Mouse (Mus musculus) liver, embryonic 16.5 days (tissue): ENCODE measurements around the gene Cxcl16. TPM values are rescaled to one million over a fixed set of nuclear protein-coding genes. Genes with fewer than 3 reads are reported as not detected.
A peak's percentile ranks its signal among the peaks of the same experiment; 100 is the strongest.
"Not testable (repeated sequence)": the region's sequence is repeated elsewhere in the genome, so short reads cannot be mapped to it uniquely, and the experiment has no call there.

Experiments used
- ATAC-seq: fragments of 200-750 bp; cut with Nextera tagmentation; 2 replicates; pipeline ENCODE4 v1.8.0; 2017; ENCODE audit warnings: low read depth, mild to moderate bottlenecking, moderate number of reproducible peaks, moderate library complexity
- H3K27ac ChIP-seq: fragments of 300-500 bp; sonication (generic); 2 replicates; pipeline ENCODE4 v1.5.1; 2014; ENCODE audit warnings: mild to moderate bottlenecking, low read length
- H3K27me3 ChIP-seq: fragments of 300-500 bp; sonication (generic); 2 replicates; pipeline ENCODE4 v1.6.1; 2014; ENCODE audit warnings: low read depth, low read length, mixed read lengths; ENCODE audit not compliant: control insufficient read depth, insufficient read depth
- H3K36me3 ChIP-seq: fragments of 300-500 bp; sonication (generic); 2 replicates; pipeline ENCODE4 v1.6.1; 2014; ENCODE audit warnings: mild to moderate bottlenecking; ENCODE audit not compliant: control insufficient read depth, insufficient read depth
- H3K4me1 ChIP-seq: fragments of 300-500 bp; sonication (generic); 2 replicates; pipeline ENCODE4 v1.6.1; 2014; ENCODE audit warnings: low read depth, low read length, mixed read lengths; ENCODE audit not compliant: control insufficient read depth
- H3K4me2 ChIP-seq: fragments of 300-500 bp; sonication (generic); 2 replicates; pipeline ENCODE4 v1.6.1; 2014; ENCODE audit warnings: low read depth, low read length, mixed read lengths
- H3K4me3 ChIP-seq: fragments of 300-500 bp; sonication (generic); 2 replicates; pipeline ENCODE4 v1.5.1; 2014; ENCODE audit warnings: low read depth, mild to moderate bottlenecking, low read length
- H3K9ac ChIP-seq: fragments of 300-500 bp; sonication (generic); 2 replicates; pipeline ENCODE4 v1.6.1; 2014; ENCODE audit warnings: low read depth, low read length
- H3K9me3 ChIP-seq: fragments of 300-500 bp; sonication (generic); replicated peaks from 2 replicates; pipeline ENCODE4 v1.6.1; 2016; ENCODE audit warnings: low read length; ENCODE audit not compliant: control insufficient read depth
- whole genome bisulfite sequencing: fragments of 180-500 bp; shearing (Covaris S2); extraction: QIAGEN DNeasy Blood & Tissue Kit; methylation state at CpG from one replicate; pipeline ENCODE4 v1.1.7; 2014; ENCODE audit not compliant: insufficient replicate concordance; 5-methylcytosine and 5-hydroxymethylcytosine counted together
- polyA plus RNA-seq: library from polyadenylated mRNA; unstranded; fragments of >200 nt; fragmentation: Nextera tagmentation; extraction: Ambion mirVana; gene quantifications from 2 replicates; pipeline ENCODE4 v1.2.1, GENCODE M21; 2015

The Cxcl16 gene
- polyA plus RNA-seq, 1 experiment from 2014 or later: 2.6 TPM

GRCm38 (mm10) chr11:70487816-70488215, 28.0 kb upstream of the Cxcl16 start:
- Histone ChIP-seq H3K4me1 (no peaks in the 10 kb centered on the region), H3K4me3 (no peak overlapping the region), H3K36me3 (no peaks in the 10 kb centered on the region), H3K4me2 (no peak overlapping the region), H3K9ac (no peak overlapping the region), H3K27me3 (no peaks in the 10 kb centered on the region), H3K9me3 (no peaks in the 10 kb centered on the region), H3K27ac (no peak overlapping the region)
- 34% methylated on average over 4 of the region's 4 CpGs for WGBS
- no peak for ATAC-seq

GRCm38 (mm10) chr11:70485498-70485897, 25.7 kb upstream of the Cxcl16 start:
- Histone ChIP-seq H3K27me3 (no peaks in the 10 kb centered on the region), H3K4me3 (no peak overlapping the region), H3K9ac (no peak overlapping the region), H3K27ac (no peak overlapping the region), H3K4me1 (no peaks in the 10 kb centered on the region), H3K9me3 (no peaks in the 10 kb centered on the region), H3K4me2 (no peak overlapping the region), H3K36me3 (no peaks in the 10 kb centered on the region)
- 37% methylated on average over 2 of the region's 2 CpGs for WGBS
- ATAC-seq: no peak

- Histone ChIP-seq H3K9ac (no peak overlapping the region), H3K9me3 (no peaks in the 10 kb centered on the region), H3K4me2 (no peak overlapping the region), H3K4me3 (no peak overlapping the region), H3K36me3 (no peaks in the 10 kb centered on the region), H3K4me1 (no peaks in the 10 kb centered on the region), H3K27me3 (no peaks in the 10 kb centered on the region), H3K27ac (no peak overlapping the region)
- WGBS: 60% methylated on average over 12 of the region's 12 CpGs
- no peak for ATAC-seq
These were observed 15.2 kb upstream of the Cxcl16 start for GRCm38 (mm10) chr11:70474872-70475534.

- WGBS: 73% methylated on average over 5 of the region's 5 CpGs
- not testable (repeated sequence) for H3K27ac ChIP-seq, H3K4me2 ChIP-seq, ATAC-seq, H3K27me3 ChIP-seq, H3K9me3 ChIP-seq, H3K36me3 ChIP-seq, H3K9ac ChIP-seq, H3K4me1 ChIP-seq, H3K4me3 ChIP-seq
These were observed 13.5 kb upstream of the Cxcl16 start for GRCm38 (mm10) chr11:70473291-70473690.

GRCm38 (mm10) chr11:70472716-70473115, 12.9 kb upstream of the Cxcl16 start:
- no peak overlapping the region for H3K27ac ChIP-seq
- H3K9me3 ChIP-seq: no peaks in the 10 kb centered on the region
- no peak overlapping the region for H3K4me3 ChIP-seq
- no peaks in the 10 kb centered on the region for H3K4me1 ChIP-seq
- H3K36me3 ChIP-seq: no peaks in the 10 kb centered on the region
- no peak overlapping the region for H3K4me2 ChIP-seq
- no peak overlapping the region for H3K9ac ChIP-seq
- no peak for ATAC-seq
- no peaks in the 10 kb centered on the region for H3K27me3 ChIP-seq

GRCm38 (mm10) chr11:70469764-70470163, 10.0 kb upstream of the Cxcl16 start:
- H3K9me3 ChIP-seq: no peaks in the 10 kb centered on the region
- WGBS: 59% methylated on average over 3 of the region's 3 CpGs
- no peak overlapping the region for H3K4me2 ChIP-seq
- no peak for ATAC-seq
- no peak overlapping the region for H3K9ac ChIP-seq
- H3K4me3 ChIP-seq: no peak overlapping the region
- peaks cover 18% of the 10 kb centered on the region for H3K27me3 ChIP-seq
- no peak overlapping the region for H3K27ac ChIP-seq
- no peaks in the 10 kb centered on the region for H3K4me1 ChIP-seq
- H3K36me3 ChIP-seq: no peaks in the 10 kb centered on the region

GRCm38 (mm10) chr11:70467902-70468619, 8.3 kb upstream of the Cxcl16 start:
- WGBS: 47% methylated on average over 5 of the region's 5 CpGs
- H3K27me3 ChIP-seq: peaks cover 24% of the 10 kb centered on the region
- peak; percentile 37; the same call in 1 of the 2 replicates for ATAC-seq
- no peak overlapping the region for H3K27ac ChIP-seq
- H3K4me3 ChIP-seq: no peak overlapping the region
- no peaks in the 10 kb centered on the region for H3K9me3 ChIP-seq
- no peak overlapping the region for H3K4me2 ChIP-seq
- H3K4me1 ChIP-seq: no peaks in the 10 kb centered on the region
- H3K36me3 ChIP-seq: no peaks in the 10 kb centered on the region
- no peak overlapping the region for H3K9ac ChIP-seq

GRCm38 (mm10) chr11:70465824-70466223, 6.0 kb upstream of the Cxcl16 start:
- Histone ChIP-seq H3K9ac (no peak overlapping the region), H3K9me3 (no peaks in the 10 kb centered on the region), H3K4me3 (peak overlapping the region; percentile 18; the same call in 1 of the 2 replicates), H3K4me1 (no peaks in the 10 kb centered on the region), H3K27ac (no peak overlapping the region), H3K36me3 (no peaks in the 10 kb centered on the region), H3K27me3 (peaks cover 34% of the 10 kb centered on the region), H3K4me2 (peak overlapping the region; percentile 17; the same call in 1 of the 2 replicates)
- 35% methylated on average over 23 of the region's 23 CpGs for WGBS
- ATAC-seq: no peak

- no peak overlapping the region for H3K4me3 ChIP-seq
- H3K4me2 ChIP-seq: no peak overlapping the region
These were observed 5.4 kb upstream of the Cxcl16 start for GRCm38 (mm10) chr11:70465211-70465610.

More at GRCm38 (mm10) chr11:70465211-70465610, 5.4 kb upstream of the Cxcl16 start:
- Histone ChIP-seq H3K36me3 (no peaks in the 10 kb centered on the region), H3K27ac (no peak overlapping the region), H3K9ac (no peak overlapping the region), H3K27me3 (peaks cover 40% of the 10 kb centered on the region), H3K4me1 (no peaks in the 10 kb centered on the region), H3K9me3 (no peaks in the 10 kb centered on the region)
- no peak for ATAC-seq
- 28% methylated on average over 16 of the region's 16 CpGs for WGBS
